Mouse (Mus musculus): ENCODE results near the gene Csgalnact2. TPM values are rescaled to one million over a fixed set of nuclear protein-coding genes. Genes with fewer than 3 reads are reported as not detected.

Gene Csgalnact2
- polyA plus RNA-seq, 1 experiment from 2014 or later: 19.7 TPM

GRCm38 (mm10) chr6:118179316-118180084, 40.6 kb upstream of the Csgalnact2 start:
- TF ChIP-seq CTCF (IDR thresholded peaks at IDR 0.05; ENCODE audit: low read depth): peak; percentile 98
- DNase-seq (ENCODE audit: low spot score): peak; percentile 93
- Histone ChIP-seq H3K36me3 (ENCODE audit: insufficient read depth, low read length) (no peaks in the 10 kb centered on the region), H3K4me2 (ENCODE audit: low read length) (no peak overlapping the region), H3K4me1 (replicated peaks; ENCODE audit: insufficient read depth, low read length) (no peaks in the 10 kb centered on the region), H3K4me3 (replicated peaks; ENCODE audit: low read depth, low read length) (no peak overlapping the region), H3K9me3 (replicated peaks; ENCODE audit: low read length) (no peaks in the 10 kb centered on the region), H3K27me3 (ENCODE audit: insufficient read depth, low read length) (no peaks in the 10 kb centered on the region), H3K27ac (no peak overlapping the region), H3K9ac (ENCODE audit: low read depth, low read length) (no peak overlapping the region)
- whole genome bisulfite sequencing: 62% methylated on average over 13 of the region's 13 CpGs
- ATAC-seq (replicated peaks; ENCODE audit: low FRiP score, low read depth): peak; percentile 81

GRCm38 (mm10) chr6:118173975-118174328, 35.0 kb upstream of the Csgalnact2 start:
- TF ChIP-seq CTCF (IDR thresholded peaks at IDR 0.05; ENCODE audit: low read depth): no peak
- ATAC-seq (replicated peaks; ENCODE audit: low FRiP score, low read depth): no peak
- no peaks in the 10 kb centered on the region for H3K9me3 ChIP-seq (replicated peaks; ENCODE audit: low read length)

GRCm38 (mm10) chr6:118173251-118173974, 34.5 kb upstream of the Csgalnact2 start:
- no peak overlapping the region for H3K4me2 ChIP-seq (ENCODE audit: low read length)
- no peak for TF ChIP-seq CTCF (IDR thresholded peaks at IDR 0.05; ENCODE audit: low read depth)
- ATAC-seq (replicated peaks; ENCODE audit: low FRiP score, low read depth): no peak
- no peaks in the 10 kb centered on the region for H3K36me3 ChIP-seq (ENCODE audit: insufficient read depth, low read length)
- no peaks in the 10 kb centered on the region for H3K27me3 ChIP-seq (ENCODE audit: insufficient read depth, low read length)
- H3K9ac ChIP-seq (ENCODE audit: low read depth, low read length): no peak overlapping the region
- no peak overlapping the region for H3K27ac ChIP-seq
- H3K4me3 ChIP-seq (replicated peaks; ENCODE audit: low read depth, low read length): no peak overlapping the region
- WGBS: 87% methylated on average over 18 of the region's 18 CpGs
- DNase-seq (ENCODE audit: low spot score): no peak
- H3K4me1 ChIP-seq (replicated peaks; ENCODE audit: insufficient read depth, low read length): 0 out of 2 replicates have a peak, but pooled peaks cover 6% of the 10 kb centered on the region
- H3K9me3 ChIP-seq (replicated peaks; ENCODE audit: low read length): no peaks in the 10 kb centered on the region

More at GRCm38 (mm10) chr6:118173975-118174328, 35.0 kb upstream of the Csgalnact2 start:
- peak; percentile 65 for DNase-seq (ENCODE audit: low spot score)
- 0 out of 2 replicates have a peak, but pooled peaks cover 6% of the 10 kb centered on the region for H3K4me1 ChIP-seq (replicated peaks; ENCODE audit: insufficient read depth, low read length)
- no peak overlapping the region for H3K4me2 ChIP-seq (ENCODE audit: low read length)
- H3K4me3 ChIP-seq (replicated peaks; ENCODE audit: low read depth, low read length): no peak overlapping the region
- no peak overlapping the region for H3K27ac ChIP-seq
- 33% methylated on average over 5 of the region's 5 CpGs for WGBS
- H3K9ac ChIP-seq (ENCODE audit: low read depth, low read length): no peak overlapping the region
- no peaks in the 10 kb centered on the region for H3K27me3 ChIP-seq (ENCODE audit: insufficient read depth, low read length)
- H3K36me3 ChIP-seq (ENCODE audit: insufficient read depth, low read length): no peaks in the 10 kb centered on the region

- no peak for ATAC-seq (replicated peaks; ENCODE audit: low FRiP score, low read depth)
- no peak for TF ChIP-seq CTCF (IDR thresholded peaks at IDR 0.05; ENCODE audit: low read depth)
- H3K9me3 ChIP-seq (replicated peaks; ENCODE audit: low read length): no peaks in the 10 kb centered on the region
- no peak overlapping the region for H3K9ac ChIP-seq (ENCODE audit: low read depth, low read length)
- no peak overlapping the region for H3K4me2 ChIP-seq (ENCODE audit: low read length)
- H3K4me3 ChIP-seq (replicated peaks; ENCODE audit: low read depth, low read length): no peak overlapping the region
- no peaks in the 10 kb centered on the region for H3K36me3 ChIP-seq (ENCODE audit: insufficient read depth, low read length)
- no peak for DNase-seq (ENCODE audit: low spot score)
- no peaks in the 10 kb centered on the region for H3K27me3 ChIP-seq (ENCODE audit: insufficient read depth, low read length)
- 89% methylated on average over 7 of the region's 7 CpGs for WGBS
- H3K4me1 ChIP-seq (replicated peaks; ENCODE audit: insufficient read depth, low read length): 0 out of 2 replicates have a peak, but pooled peaks cover 6% of the 10 kb centered on the region
- H3K27ac ChIP-seq: no peak overlapping the region
Observed at GRCm38 (mm10) chr6:118171386-118171785, 32.4 kb upstream of the Csgalnact2 start.

- ATAC-seq (replicated peaks; ENCODE audit: low FRiP score, low read depth) (no peak), DNase-seq (ENCODE audit: low spot score) (no peak)
- no peak for TF ChIP-seq CTCF (IDR thresholded peaks at IDR 0.05; ENCODE audit: low read depth)
- Histone ChIP-seq H3K27ac (no peak overlapping the region), H3K4me1 (replicated peaks; ENCODE audit: insufficient read depth, low read length) (no peaks in the 10 kb centered on the region), H3K9me3 (replicated peaks; ENCODE audit: low read length) (no peaks in the 10 kb centered on the region), H3K27me3 (ENCODE audit: insufficient read depth, low read length) (no peaks in the 10 kb centered on the region), H3K9ac (ENCODE audit: low read depth, low read length) (no peak overlapping the region), H3K4me2 (ENCODE audit: low read length) (no peak overlapping the region), H3K4me3 (replicated peaks; ENCODE audit: low read depth, low read length) (no peak overlapping the region), H3K36me3 (ENCODE audit: insufficient read depth, low read length) (no peaks in the 10 kb centered on the region)
- WGBS: 86% methylated on average over 14 of the region's 14 CpGs
Observed at GRCm38 (mm10) chr6:118168106-118168505, 29.2 kb upstream of the Csgalnact2 start.

- Histone ChIP-seq H3K4me3 (replicated peaks; ENCODE audit: low read depth, low read length) (no peak overlapping the region), H3K27ac (no peak overlapping the region), H3K9me3 (replicated peaks; ENCODE audit: low read length) (no peaks in the 10 kb centered on the region), H3K4me1 (replicated peaks; ENCODE audit: insufficient read depth, low read length) (no peaks in the 10 kb centered on the region), H3K9ac (ENCODE audit: low read depth, low read length) (no peak overlapping the region), H3K4me2 (ENCODE audit: low read length) (no peak overlapping the region), H3K36me3 (ENCODE audit: insufficient read depth, low read length) (no peaks in the 10 kb centered on the region), H3K27me3 (ENCODE audit: insufficient read depth, low read length) (no peaks in the 10 kb centered on the region)
- TF ChIP-seq CTCF (IDR thresholded peaks at IDR 0.05; ENCODE audit: low read depth): no peak
- WGBS: 80% methylated on average over 9 of the region's 9 CpGs
- ATAC-seq (replicated peaks; ENCODE audit: low FRiP score, low read depth) (no peak), DNase-seq (ENCODE audit: low spot score) (no peak)
Observed at GRCm38 (mm10) chr6:118167013-118167412, 28.1 kb upstream of the Csgalnact2 start.

All from kidney, postnatal 0 days (tissue).